Mouse (Mus musculus): Measurements from ENCODE around the gene Jam2. TPM values are rescaled to one million over a fixed set of nuclear protein-coding genes. Genes with fewer than 3 reads are reported as not detected.

Jam2 gene
- polyA plus RNA-seq, 1 experiment from 2014 or later, result 27.2 TPM

- Histone ChIP-seq H3K4me2 (no peak overlapping the region), H3K9me3 (no peaks in the 10 kb centered on the region), H3K36me3 (peaks cover 12% of the 10 kb centered on the region; the same call in 1 of the 2 replicates), H3K27me3 (no peaks in the 10 kb centered on the region), H3K9ac (no peak overlapping the region), H3K27ac (no peak overlapping the region), H3K4me1 (replicated peaks) (no peaks in the 10 kb centered on the region), H3K4me3 (no peak overlapping the region)
- no peak for ATAC-seq (ENCODE audit: low FRiP score)
- WGBS, result 91% methylated on average over 14 of the region's 14 CpGs
Observed at GRCm38 (mm10) chr16:84793401-84793800, 19.5 kb downstream of the Jam2 start.

GRCm38 (mm10) chr16:84795337-84795736, 21.4 kb downstream of the Jam2 start:
- 69% methylated on average over 3 of the region's 3 CpGs for WGBS
- Histone ChIP-seq H3K9ac (no peak overlapping the region), H3K4me2 (no peak overlapping the region), H3K36me3 (peaks cover 8% of the 10 kb centered on the region; the same call in 1 of the 2 replicates), H3K4me1 (replicated peaks) (no peaks in the 10 kb centered on the region), H3K27me3 (no peaks in the 10 kb centered on the region), H3K4me3 (no peak overlapping the region), H3K9me3 (no peaks in the 10 kb centered on the region), H3K27ac (no peak overlapping the region)
- no peak for ATAC-seq (ENCODE audit: low FRiP score)

- Histone ChIP-seq H3K4me3 (no peak overlapping the region), H3K9ac (no peak overlapping the region), H3K36me3 (peaks cover 3% of the 10 kb centered on the region; the same call in 1 of the 2 replicates), H3K4me2 (no peak overlapping the region), H3K4me1 (replicated peaks) (no peaks in the 10 kb centered on the region), H3K27ac (no peak overlapping the region), H3K9me3 (no peaks in the 10 kb centered on the region), H3K27me3 (no peaks in the 10 kb centered on the region)
- ATAC-seq (ENCODE audit: low FRiP score), result no peak
- WGBS, result 59% methylated on average over 9 of the region's 9 CpGs
Observed at GRCm38 (mm10) chr16:84796678-84797077, 22.8 kb downstream of the Jam2 start.

GRCm38 (mm10) chr16:84800038-84800437, 26.1 kb downstream of the Jam2 start:
- H3K4me2 ChIP-seq, result no peak overlapping the region
- H3K4me3 ChIP-seq, result no peak overlapping the region
- no peaks in the 10 kb centered on the region for H3K36me3 ChIP-seq
- H3K9ac ChIP-seq, result no peak overlapping the region
- WGBS, result 95% methylated on average over 1 of the region's 2 CpGs
- ATAC-seq (ENCODE audit: low FRiP score), result no peak
- no peak overlapping the region for H3K27ac ChIP-seq
- no peaks in the 10 kb centered on the region for H3K9me3 ChIP-seq
- no peaks in the 10 kb centered on the region for H3K4me1 ChIP-seq (replicated peaks)
- no peaks in the 10 kb centered on the region for H3K27me3 ChIP-seq

GRCm38 (mm10) chr16:84802217-84802616, 28.3 kb downstream of the Jam2 start:
- Histone ChIP-seq H3K36me3 (peaks cover 6% of the 10 kb centered on the region), H3K4me1 (replicated peaks) (no peaks in the 10 kb centered on the region), H3K27ac (0 out of 2 replicates have a peak overlapping the region, but pooled peaks have one; percentile 24), H3K4me2 (no peak overlapping the region), H3K9ac (no peak overlapping the region), H3K9me3 (no peaks in the 10 kb centered on the region), H3K27me3 (no peaks in the 10 kb centered on the region), H3K4me3 (no peak overlapping the region)
- WGBS, result 71% methylated on average over 6 of the region's 6 CpGs
- ATAC-seq (ENCODE audit: low FRiP score), result no peak

- no peaks in the 10 kb centered on the region for H3K27me3 ChIP-seq
- H3K9ac ChIP-seq, result no peak overlapping the region
- peaks cover 20% of the 10 kb centered on the region for H3K36me3 ChIP-seq
- ATAC-seq (ENCODE audit: low FRiP score), result no peak
- 88% methylated on average over 5 of the region's 5 CpGs for WGBS
- no peaks in the 10 kb centered on the region for H3K9me3 ChIP-seq
- no peak overlapping the region for H3K27ac ChIP-seq
- no peak overlapping the region for H3K4me3 ChIP-seq
- no peaks in the 10 kb centered on the region for H3K4me1 ChIP-seq (replicated peaks)
- no peak overlapping the region for H3K4me2 ChIP-seq
Observed at GRCm38 (mm10) chr16:84804866-84805265, 30.9 kb downstream of the Jam2 start.

GRCm38 (mm10) chr16:84806175-84806574, 32.3 kb downstream of the Jam2 start:
- H3K9ac ChIP-seq, result no peak overlapping the region
- H3K9me3 ChIP-seq, result no peaks in the 10 kb centered on the region
- H3K36me3 ChIP-seq, result peaks cover 32% of the 10 kb centered on the region
- 97% methylated on average over 3 of the region's 3 CpGs for WGBS
- no peak overlapping the region for H3K27ac ChIP-seq
- no peak overlapping the region for H3K4me2 ChIP-seq
- H3K4me3 ChIP-seq, result no peak overlapping the region
- H3K4me1 ChIP-seq (replicated peaks), result no peaks in the 10 kb centered on the region
- ATAC-seq (ENCODE audit: low FRiP score), result no peak
- no peaks in the 10 kb centered on the region for H3K27me3 ChIP-seq

- H3K36me3 ChIP-seq, result peaks cover 39% of the 10 kb centered on the region
- no peak for ATAC-seq (ENCODE audit: low FRiP score)
- no peaks in the 10 kb centered on the region for H3K27me3 ChIP-seq
- WGBS, result 97% methylated on average over 7 of the region's 7 CpGs
- no peak overlapping the region for H3K9ac ChIP-seq
- H3K4me2 ChIP-seq, result no peak overlapping the region
- H3K4me3 ChIP-seq, result no peak overlapping the region
- no peak overlapping the region for H3K27ac ChIP-seq
- H3K4me1 ChIP-seq (replicated peaks), result no peaks in the 10 kb centered on the region
- no peaks in the 10 kb centered on the region for H3K9me3 ChIP-seq
Observed at GRCm38 (mm10) chr16:84807874-84808273, 34.0 kb downstream of the Jam2 start.

- H3K9ac ChIP-seq, result no peak overlapping the region
- H3K4me3 ChIP-seq, result no peak overlapping the region
- H3K4me2 ChIP-seq, result no peak overlapping the region
- H3K4me1 ChIP-seq (replicated peaks), result no peaks in the 10 kb centered on the region
- H3K27ac ChIP-seq, result no peak overlapping the region
- no peak for ATAC-seq (ENCODE audit: low FRiP score)
- H3K9me3 ChIP-seq, result no peaks in the 10 kb centered on the region
- no peaks in the 10 kb centered on the region for H3K27me3 ChIP-seq
- H3K36me3 ChIP-seq, result peaks cover 39% of the 10 kb centered on the region
- 94% methylated on average over 1 of the region's 1 CpGs for WGBS
Observed at GRCm38 (mm10) chr16:84810254-84810653, 36.3 kb downstream of the Jam2 start.

- Histone ChIP-seq H3K9me3 (no peaks in the 10 kb centered on the region), H3K4me3 (no peak overlapping the region), H3K36me3 (peaks cover 24% of the 10 kb centered on the region), H3K4me1 (replicated peaks) (no peaks in the 10 kb centered on the region), H3K27ac (no peak overlapping the region), H3K9ac (no peak overlapping the region), H3K4me2 (no peak overlapping the region), H3K27me3 (no peaks in the 10 kb centered on the region)
- 88% methylated on average over 8 of the region's 8 CpGs for WGBS
- ATAC-seq (ENCODE audit: low FRiP score), result no peak
Observed at GRCm38 (mm10) chr16:84813852-84814251, 39.9 kb downstream of the Jam2 start.

- no peak for ATAC-seq (ENCODE audit: low FRiP score)
- H3K4me3 ChIP-seq, result no peak overlapping the region
- WGBS, result 85% methylated on average over 8 of the region's 8 CpGs
Observed at GRCm38 (mm10) chr16:84814511-84814910, 40.6 kb downstream of the Jam2 start.

GRCm38 (mm10) chr16:84817423-84817822, 43.5 kb downstream of the Jam2 start:
- Histone ChIP-seq H3K9ac (no peak overlapping the region), H3K36me3 (peaks cover 26% of the 10 kb centered on the region), H3K4me3 (no peak overlapping the region), H3K4me2 (no peak overlapping the region), H3K4me1 (replicated peaks) (no peaks in the 10 kb centered on the region), H3K27ac (no peak overlapping the region), H3K9me3 (no peaks in the 10 kb centered on the region), H3K27me3 (no peaks in the 10 kb centered on the region)
- ATAC-seq (ENCODE audit: low FRiP score), result peak; percentile 78; the same call in 1 of the 2 replicates
- WGBS, result 34% methylated on average over 7 of the region's 7 CpGs

More at GRCm38 (mm10) chr16:84814511-84814910, 40.6 kb downstream of the Jam2 start:
- no peaks in the 10 kb centered on the region for H3K27me3 ChIP-seq
- H3K36me3 ChIP-seq, result peaks cover 27% of the 10 kb centered on the region
- H3K4me2 ChIP-seq, result no peak overlapping the region
- H3K4me1 ChIP-seq (replicated peaks), result no peaks in the 10 kb centered on the region
- no peak overlapping the region for H3K9ac ChIP-seq
- no peaks in the 10 kb centered on the region for H3K9me3 ChIP-seq
- no peak overlapping the region for H3K27ac ChIP-seq

GRCm38 (mm10) chr16:84825009-84825408, 51.1 kb downstream of the Jam2 start:
- Histone ChIP-seq H3K9ac (no peak overlapping the region), H3K36me3 (peaks cover 81% of the 10 kb centered on the region), H3K4me3 (no peak overlapping the region), H3K9me3 (no peaks in the 10 kb centered on the region), H3K4me2 (no peak overlapping the region), H3K4me1 (replicated peaks) (no peaks in the 10 kb centered on the region), H3K27me3 (no peaks in the 10 kb centered on the region), H3K27ac (no peak overlapping the region)
- no peak for ATAC-seq (ENCODE audit: low FRiP score)
- 66% methylated on average over 6 of the region's 6 CpGs for WGBS

Data from hindbrain, embryonic 13.5 days (tissue).